Mouse (Mus musculus): ENCODE results near the gene Kat6b.

Kat6b gene

DNA sequence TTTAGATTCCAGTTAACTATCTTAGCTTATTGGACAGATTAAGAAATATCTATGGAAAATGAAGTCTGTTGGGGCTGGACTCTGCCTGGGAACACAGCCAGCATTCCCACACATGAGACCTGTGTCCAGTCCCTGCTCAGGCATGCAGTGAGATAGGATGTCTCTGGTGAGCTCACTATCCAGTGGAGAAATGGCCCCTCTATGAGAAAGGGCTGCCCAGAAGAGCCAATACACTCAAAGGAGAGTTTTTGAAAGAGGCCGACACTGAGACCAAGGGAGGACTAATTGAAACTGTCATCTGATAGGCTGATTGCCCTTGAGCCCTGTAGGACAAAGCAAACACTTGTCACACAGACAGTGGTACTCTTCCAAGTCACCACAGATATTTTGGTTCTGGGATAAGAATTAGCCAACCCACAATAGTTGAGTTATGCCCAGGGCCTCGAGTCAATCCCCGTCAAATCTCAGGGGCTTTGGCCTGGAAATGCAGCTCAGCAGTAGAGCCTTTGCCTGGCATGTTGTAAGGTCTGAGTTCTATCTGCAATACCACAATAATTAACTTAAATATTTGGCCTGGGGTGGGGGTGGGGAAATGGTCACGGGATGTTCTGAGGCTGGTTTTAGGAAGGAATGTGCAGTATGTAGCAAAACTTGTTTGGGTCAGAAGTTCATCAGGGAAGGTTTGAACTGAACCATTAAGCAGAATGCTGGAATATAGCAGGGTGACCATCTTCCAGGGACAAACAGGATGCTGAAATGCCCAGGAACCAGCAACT, 239.4 kb downstream of the Kat6b start:
- no peak for DNase-seq
